Mouse (Mus musculus): ENCODE results near the gene Fam43a. TPM values are rescaled to one million over a fixed set of nuclear protein-coding genes. Genes with fewer than 3 reads are reported as not detected.

The Fam43a gene
- total RNA-seq, 2 experiments from 2014 or later, result 9.0 to 12.7 TPM

DNA sequence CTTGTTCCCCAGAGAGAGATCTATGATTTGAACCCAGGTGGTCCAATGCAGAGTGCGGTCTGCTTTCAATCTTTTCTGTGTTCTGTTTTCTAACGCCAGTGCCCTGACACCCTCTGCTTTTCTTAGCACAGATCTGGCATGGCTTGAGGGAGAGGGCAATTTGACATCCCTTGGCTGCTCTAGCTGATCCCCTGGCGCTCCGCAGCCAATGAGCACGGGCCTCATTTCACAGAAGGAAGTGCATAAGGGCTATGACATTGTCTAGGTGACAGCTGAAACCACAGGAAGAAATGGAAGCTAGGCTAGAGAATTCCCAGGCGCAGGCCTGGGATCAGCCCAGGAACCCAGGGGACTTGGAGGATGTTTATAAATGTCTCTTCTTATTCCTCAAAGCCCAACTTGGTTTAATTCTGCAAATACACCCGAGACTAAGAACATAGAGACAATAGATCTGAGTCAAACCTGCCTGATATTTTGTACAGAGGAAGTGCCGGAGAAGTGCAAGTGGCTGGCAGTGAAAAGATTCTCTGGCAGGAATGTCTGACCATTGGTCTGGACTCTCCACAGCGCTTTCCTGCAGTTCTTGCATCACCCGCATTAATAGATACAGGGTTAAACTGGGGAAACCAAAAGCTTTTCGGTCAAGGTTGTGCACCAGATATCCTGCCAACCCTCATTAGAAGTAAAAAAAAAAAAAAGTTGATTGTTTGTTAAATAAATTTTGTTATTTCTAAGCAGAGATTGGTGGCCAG lies 28.2 kb downstream of the Fam43a start:
- no peak for DNase-seq (ENCODE audit: extremely low spot score in 1 of 2, low spot score in 1 of 2)

- no peak for DNase-seq (ENCODE audit: extremely low spot score in 1 of 2, low spot score in 1 of 2)
Measured at GRCm38 (mm10) chr16:30628401-30628800, 28.9 kb downstream of the Fam43a start.

GRCm38 (mm10) chr16:30629509-30629908 lies 30.0 kb downstream of the Fam43a start:
- no peak for DNase-seq (ENCODE audit: extremely low spot score in 1 of 2, low spot score in 1 of 2)

- DNase-seq (ENCODE audit: extremely low spot score in 1 of 2, low spot score in 1 of 2), result no peak
Measured at GRCm38 (mm10) chr16:30633906-30634746, 34.6 kb downstream of the Fam43a start.

DNA sequence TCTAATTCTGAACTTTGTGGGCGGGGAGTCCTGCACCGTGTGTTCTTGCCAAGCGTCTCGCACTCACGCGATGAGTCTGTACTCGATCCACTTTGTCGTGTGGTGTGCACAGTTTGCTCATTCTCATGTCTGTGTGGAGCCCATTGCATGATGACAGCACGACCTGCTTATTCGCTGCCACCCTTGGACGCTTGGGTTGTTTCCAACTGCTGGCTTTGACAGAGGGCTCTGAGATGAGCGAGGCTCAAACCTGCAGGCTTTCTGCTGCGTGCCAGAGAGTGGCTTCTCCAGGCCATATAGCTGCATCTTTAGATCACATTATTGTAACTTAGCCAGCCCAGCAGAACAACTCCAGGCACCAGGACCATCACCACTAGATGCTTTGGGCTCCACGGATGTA lies 39.1 kb downstream of the Fam43a start:
- DNase-seq (ENCODE audit: extremely low spot score in 1 of 2, low spot score in 1 of 2), result no peak

- no peak for DNase-seq (ENCODE audit: extremely low spot score in 1 of 2, low spot score in 1 of 2)
Measured at GRCm38 (mm10) chr16:30640591-30640990, 41.1 kb downstream of the Fam43a start.

- no peak for DNase-seq (ENCODE audit: extremely low spot score in 1 of 2, low spot score in 1 of 2)
Measured at GRCm38 (mm10) chr16:30641408-30641807, 41.9 kb downstream of the Fam43a start.

GRCm38 (mm10) chr16:30642229-30642628 lies 42.7 kb downstream of the Fam43a start:
- no peak for DNase-seq (ENCODE audit: extremely low spot score in 1 of 2, low spot score in 1 of 2)

DNA sequence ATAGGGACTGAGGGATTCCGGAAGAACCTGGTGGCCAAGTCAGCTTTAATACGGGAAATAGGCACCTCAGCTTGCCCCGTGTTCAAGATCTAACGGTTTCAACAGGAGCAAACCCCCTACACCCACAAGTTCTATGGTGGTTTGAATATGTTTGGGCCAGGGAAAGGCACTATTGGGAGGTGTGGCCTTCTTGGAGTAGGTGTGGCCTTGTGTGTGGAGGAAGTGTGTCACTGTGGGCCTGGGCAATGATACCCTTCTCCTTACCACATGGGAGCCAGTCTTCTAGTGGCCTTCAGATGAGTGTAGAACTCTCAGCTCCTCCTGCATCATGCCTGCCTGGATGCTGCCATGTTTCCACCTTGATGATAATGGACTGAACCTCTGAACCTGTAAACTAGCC lies 45.5 kb downstream of the Fam43a start:
- no peak for DNase-seq (ENCODE audit: extremely low spot score in 1 of 2, low spot score in 1 of 2)

- no peak for DNase-seq (ENCODE audit: extremely low spot score in 1 of 2, low spot score in 1 of 2)
Measured at GRCm38 (mm10) chr16:30645841-30646558, 46.5 kb downstream of the Fam43a start.

- DNase-seq (ENCODE audit: extremely low spot score in 1 of 2, low spot score in 1 of 2), result no peak
Measured at GRCm38 (mm10) chr16:30646856-30647255, 47.3 kb downstream of the Fam43a start.

GRCm38 (mm10) chr16:30651292-30651691 lies 51.8 kb downstream of the Fam43a start:
- no peak for DNase-seq (ENCODE audit: extremely low spot score in 1 of 2, low spot score in 1 of 2)

Other genes with a start within 250 kb of the Fam43a start
- gene Atp13a3, start 193.7 kb upstream of the Fam43a start, total RNA-seq (2021), result 10 to 100 TPM; 66.3 to 75.4 TPM
- 10 to 100 TPM; 35.2 to 40.9 TPM for gene Tmem44, start 48.9 kb upstream of the Fam43a start, total RNA-seq (2021)
- gene Lsg1, start 12.1 kb upstream of the Fam43a start, total RNA-seq (2021), result 10 to 100 TPM; 17.3 to 21.1 TPM